Mouse (Mus musculus): ENCODE results near the gene Ucp1.

- TF ChIP-seq GATA1 (IDR thresholded peaks at IDR 0.05; ENCODE audit: borderline replicate concordance, low read length) (no peak), FLI1 (IDR thresholded peaks at IDR 0.05; ENCODE audit: low read length) (no peak)
Observed at GRCm38 (mm10) chr8:83309836-83310235, 19.7 kb downstream of the Ucp1 start.
